Mouse (Mus musculus) kidney, postnatal 0 days (tissue): ENCODE measurements around the gene Pip5k1a. TPM values are rescaled to one million over a fixed set of nuclear protein-coding genes. Genes with fewer than 3 reads are reported as not detected.

Experiments
- ATAC-seq: fragments of 200-750 bp; cut with Nextera tagmentation; replicated peaks from 2 replicates; pipeline ENCODE4 v1.8.0; 2017; ENCODE audit warnings: low read depth, moderate number of reproducible peaks, moderate TSS enrichment, moderate library complexity; ENCODE audit not compliant: low FRiP score
- DNase-seq: peaks from one replicate; pipeline ENCODE4 v3.0.0-alpha.2; 2016; ENCODE audit warnings: low spot score
- H3K27ac ChIP-seq: fragments of 300-500 bp; sonication (generic); 2 replicates; pipeline ENCODE4 v1.5.1; 2014; ENCODE audit warnings: mild to moderate bottlenecking
- H3K27me3 ChIP-seq: fragments of 300-500 bp; sonication (generic); 2 replicates; pipeline ENCODE4 v1.6.1; 2014; ENCODE audit warnings: low read length, mixed read lengths; ENCODE audit not compliant: insufficient read depth
- H3K36me3 ChIP-seq: fragments of 300-500 bp; sonication (generic); 2 replicates; pipeline ENCODE4 v1.6.1; 2014; ENCODE audit warnings: low read length, mixed read lengths; ENCODE audit not compliant: insufficient read depth
- H3K4me1 ChIP-seq: fragments of 300-500 bp; sonication (generic); replicated peaks from 2 replicates; pipeline ENCODE4 v1.6.1; 2014; ENCODE audit warnings: antibody characterized with exemption, low read length, mixed read lengths; ENCODE audit not compliant: insufficient read depth
- H3K4me2 ChIP-seq: fragments of 300-500 bp; sonication (generic); 2 replicates; pipeline ENCODE4 v1.6.1; 2014; ENCODE audit warnings: mild to moderate bottlenecking, low read length, moderate library complexity, mixed read lengths
- H3K4me3 ChIP-seq: fragments of 300-500 bp; sonication (generic); replicated peaks from 2 replicates; pipeline ENCODE4 v1.5.1; 2014; ENCODE audit warnings: low read depth, low read length
- H3K9ac ChIP-seq: fragments of 300-500 bp; sonication (generic); 2 replicates; pipeline ENCODE4 v1.6.1; 2014; ENCODE audit warnings: low read depth, low read length
- H3K9me3 ChIP-seq: fragments of 300-500 bp; sonication (generic); replicated peaks from 2 replicates; pipeline ENCODE4 v1.6.1; 2016; ENCODE audit warnings: low read length, inconsistent platforms, mixed read lengths
- CTCF ChIP-seq: IDR thresholded peaks from 2 replicates; pipeline ENCODE4 v1.5.1; 2016; ENCODE audit warnings: antibody characterized with exemption, low read depth, mild to moderate bottlenecking, moderate library complexity
- WGBS: fragments of 180-500 bp; shearing (Covaris S2); extraction: QIAGEN DNeasy Blood & Tissue Kit; methylation state at CpG from one replicate; pipeline ENCODE4 v1.1.7; 2014; 5-methylcytosine and 5-hydroxymethylcytosine counted together
- polyA plus RNA-seq: library from polyadenylated mRNA; unstranded; fragments of >200 nt; fragmentation: Nextera tagmentation; extraction: Ambion mirVana; gene quantifications from 2 replicates; pipeline ENCODE4 v1.2.1, GENCODE M21; 2015

Pip5k1a gene
- polyA plus RNA-seq, 1 experiment from 2014 or later = 17.8 TPM

DNA sequence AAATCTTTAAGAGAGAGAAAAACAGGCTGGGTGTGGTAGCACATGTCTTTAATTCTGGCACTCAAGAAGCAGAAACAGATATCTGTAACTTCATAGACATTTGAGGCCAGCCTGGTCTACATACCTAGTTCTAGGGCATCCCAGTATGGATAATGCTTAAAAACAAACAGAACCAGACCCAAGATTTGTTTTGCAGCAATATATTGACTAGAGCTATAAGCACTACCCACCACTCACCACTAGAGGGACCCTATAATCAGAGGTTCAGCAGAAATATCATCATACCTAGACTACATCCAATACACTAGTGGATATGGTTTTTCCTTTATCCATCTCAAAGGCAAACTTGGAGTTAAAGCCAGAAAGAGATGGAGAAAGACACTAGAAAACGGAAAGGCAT lies 53.8 kb downstream of the Pip5k1a start:
- peak; percentile 82 for TF ChIP-seq CTCF
- H3K27ac ChIP-seq = no peak overlapping the region
- WGBS = 50% methylated on average over 1 of the region's 1 CpGs
- no peak overlapping the region for H3K9ac ChIP-seq
- no peak overlapping the region for H3K4me2 ChIP-seq
- no peaks in the 10 kb centered on the region for H3K36me3 ChIP-seq
- no peaks in the 10 kb centered on the region for H3K27me3 ChIP-seq
- no peaks in the 10 kb centered on the region for H3K4me1 ChIP-seq
- no peaks in the 10 kb centered on the region for H3K9me3 ChIP-seq
- ATAC-seq (no peak), DNase-seq (peak; percentile 79)
- no peak overlapping the region for H3K4me3 ChIP-seq

DNA sequence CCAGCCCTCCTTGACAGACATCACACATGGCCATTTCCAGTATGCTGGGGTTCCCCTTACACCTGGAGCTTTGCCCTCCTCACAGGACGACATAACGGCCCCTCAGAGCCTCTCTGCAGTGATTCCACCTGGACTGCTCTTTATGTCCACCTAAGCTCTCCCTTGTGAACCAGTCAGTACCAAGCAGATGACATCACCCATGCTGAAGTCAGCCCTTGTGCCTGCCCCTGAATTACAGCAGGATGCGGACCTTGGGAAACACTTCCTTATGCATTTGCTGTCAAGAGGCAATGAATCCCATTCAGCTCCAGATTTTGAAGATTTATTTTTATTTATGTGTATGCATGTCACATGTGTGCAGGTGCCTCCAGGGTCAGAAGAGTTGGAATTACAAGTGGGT lies 58.8 kb downstream of the Pip5k1a start:
- Histone ChIP-seq H3K4me1 (no peaks in the 10 kb centered on the region), H3K4me3 (no peak overlapping the region), H3K9ac (no peak overlapping the region), H3K27me3 (no peaks in the 10 kb centered on the region), H3K36me3 (no peaks in the 10 kb centered on the region), H3K27ac (no peak overlapping the region), H3K9me3 (no peaks in the 10 kb centered on the region), H3K4me2 (no peak overlapping the region)
- WGBS = 57% methylated on average over 3 of the region's 3 CpGs
- no peak for TF ChIP-seq CTCF
- DNase-seq (no peak), ATAC-seq (no peak)

DNA sequence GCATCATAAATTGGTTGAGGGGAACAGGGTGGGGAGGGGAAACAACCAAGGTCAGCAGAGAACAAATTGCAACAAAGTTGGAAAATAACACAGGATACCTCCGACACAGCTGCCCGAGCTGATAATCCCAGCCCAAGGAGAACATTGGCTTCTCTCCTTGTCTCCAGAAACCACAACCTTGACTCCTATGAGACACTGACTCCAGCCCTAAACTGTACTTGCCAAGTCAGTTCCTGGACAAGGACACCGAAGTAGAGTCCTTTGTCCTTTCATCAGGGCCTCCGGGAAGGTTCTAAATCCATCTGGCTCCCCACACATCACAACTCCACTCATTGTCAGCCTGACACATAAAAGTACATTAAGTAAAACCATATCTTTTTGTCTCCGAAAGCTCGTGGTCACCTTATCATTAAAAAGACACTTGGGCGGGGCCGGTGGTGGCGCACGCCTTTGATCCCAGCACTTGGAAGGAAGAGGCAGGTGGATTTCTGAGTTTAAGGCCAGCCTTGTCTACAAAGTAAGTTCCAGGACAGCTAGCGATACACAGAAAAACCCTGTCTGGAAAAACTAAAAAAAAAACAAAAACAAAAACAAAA lies 60.2 kb downstream of the Pip5k1a start:
- no peak overlapping the region for H3K9ac ChIP-seq
- no peak for TF ChIP-seq CTCF
- no peak overlapping the region for H3K4me3 ChIP-seq
- no peak overlapping the region for H3K4me2 ChIP-seq
- WGBS = 87% methylated on average over 11 of the region's 11 CpGs
- H3K36me3 ChIP-seq = no peaks in the 10 kb centered on the region
- no peak for ATAC-seq
- H3K27ac ChIP-seq = no peak overlapping the region
- no peaks in the 10 kb centered on the region for H3K27me3 ChIP-seq
- DNase-seq = no peak
- H3K4me1 ChIP-seq = 0 out of 2 replicates have a peak, but pooled peaks cover under 1% of the 10 kb centered on the region
- no peaks in the 10 kb centered on the region for H3K9me3 ChIP-seq

DNA sequence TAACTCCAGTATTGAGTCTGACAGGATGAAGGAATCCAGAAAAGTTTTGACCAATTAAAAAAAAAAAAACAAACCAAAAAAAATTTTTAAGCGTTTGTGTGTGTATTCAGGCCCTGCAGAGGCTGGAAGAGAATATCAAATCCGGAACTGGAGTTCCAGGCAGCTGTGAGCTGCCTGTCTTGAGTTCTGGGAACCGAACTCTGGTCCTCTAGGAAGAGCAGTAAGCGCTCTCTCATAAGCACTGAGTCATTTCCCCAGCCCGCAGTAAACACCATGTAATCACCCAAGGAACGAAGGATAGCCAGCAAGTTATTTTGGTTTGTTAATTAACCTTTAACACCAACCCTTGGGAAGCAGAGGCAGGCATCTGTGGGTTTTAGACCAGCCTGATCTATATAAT lies 63.5 kb downstream of the Pip5k1a start:
- Histone ChIP-seq H3K4me1 (0 out of 2 replicates have a peak, but pooled peaks cover 5% of the 10 kb centered on the region), H3K9ac (no peak overlapping the region), H3K4me2 (no peak overlapping the region), H3K27me3 (no peaks in the 10 kb centered on the region), H3K4me3 (no peak overlapping the region), H3K9me3 (no peaks in the 10 kb centered on the region), H3K27ac (no peak overlapping the region), H3K36me3 (no peaks in the 10 kb centered on the region)
- DNase-seq (no peak), ATAC-seq (no peak)
- no peak for TF ChIP-seq CTCF
- WGBS = 66% methylated on average over 6 of the region's 6 CpGs

DNA sequence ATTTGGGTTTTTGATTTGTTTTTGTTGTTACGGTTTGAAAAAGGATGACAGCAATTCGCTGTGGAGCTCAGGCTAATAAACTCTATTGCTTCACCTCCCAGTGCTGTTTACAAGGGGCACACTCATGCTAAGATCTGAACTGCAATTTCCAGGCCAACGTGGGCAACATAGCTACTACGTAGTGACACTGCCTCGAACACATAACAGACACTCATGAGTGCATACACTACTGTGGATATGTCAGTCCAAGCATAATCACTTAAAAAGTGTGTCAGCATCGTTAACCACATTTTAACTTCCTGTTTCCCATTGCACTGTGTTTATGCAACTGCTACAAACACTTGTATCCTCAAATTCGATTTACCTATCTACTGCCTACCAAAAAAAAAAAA lies 63.9 kb downstream of the Pip5k1a start:
- peak overlapping the region; percentile 35; the same call in 1 of the 2 replicates for H3K9ac ChIP-seq
- H3K9me3 ChIP-seq = no peaks in the 10 kb centered on the region
- H3K36me3 ChIP-seq = 0 out of 2 replicates have a peak, but pooled peaks cover 2% of the 10 kb centered on the region
- ATAC-seq (peak; percentile 53), DNase-seq (no peak)
- no peaks in the 10 kb centered on the region for H3K27me3 ChIP-seq
- peak overlapping the region; percentile 57 for H3K4me2 ChIP-seq
- H3K4me3 ChIP-seq = peak overlapping the region; percentile 67
- no peak for TF ChIP-seq CTCF
- H3K27ac ChIP-seq = peak overlapping the region; percentile 73; the same call in 1 of the 2 replicates
- H3K4me1 ChIP-seq = 0 out of 2 replicates have a peak, but pooled peaks cover 5% of the 10 kb centered on the region
- WGBS = 16% methylated on average over 7 of the region's 7 CpGs

DNA sequence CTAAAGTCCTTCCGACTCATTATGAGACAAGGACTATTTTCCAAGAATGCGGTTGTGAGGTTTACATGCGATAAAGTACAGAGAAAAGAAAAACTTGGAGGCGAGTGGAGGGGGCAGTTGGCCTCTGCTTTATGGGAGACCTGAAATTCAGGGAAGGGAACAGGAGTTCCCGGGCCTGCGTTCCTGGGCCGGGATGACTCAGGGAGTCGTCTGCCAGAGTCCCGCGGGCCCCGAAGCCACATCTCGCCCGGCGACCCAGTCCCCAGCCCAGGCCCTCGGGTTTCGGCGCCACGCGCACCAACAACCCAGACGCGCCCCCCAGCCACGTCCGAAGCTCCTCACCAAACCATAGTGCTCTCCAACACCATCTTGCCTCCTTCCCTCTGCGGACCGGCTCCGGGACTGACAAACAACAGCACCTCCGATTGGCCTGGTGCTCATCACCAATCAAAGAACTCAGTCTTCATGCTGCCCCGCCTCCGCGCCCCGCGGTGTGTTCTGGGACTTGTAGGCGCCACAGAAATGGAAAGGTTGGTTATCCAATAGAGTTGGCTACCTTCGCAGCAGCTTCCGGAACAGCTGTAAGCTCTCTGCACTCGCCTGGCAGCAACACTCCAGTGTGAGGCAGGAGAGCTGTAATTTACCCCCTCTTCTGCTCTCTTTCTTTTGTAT lies 64.4 kb downstream of the Pip5k1a start, which contains the start of gene Psmd4:
Gene Psmd4 (minus strand): TSS at position 449 of the 672 bp plus-strand sequence.
- WGBS = under 1% methylated on average over 36 of the region's 36 CpGs
- Histone ChIP-seq H3K4me3 (peak within 1 kb of the TSS; percentile 67), H3K9ac (peak within 1 kb of the TSS; percentile 71), H3K36me3 (0 out of 2 replicates have a peak, but pooled peaks cover 2% of the 10 kb centered on the region), H3K4me1 (0 out of 2 replicates have a peak, but pooled peaks cover 5% of the 10 kb centered on the region), H3K4me2 (peak within 1 kb of the TSS; percentile 62), H3K27me3 (no peaks in the 10 kb centered on the region), H3K9me3 (no peaks in the 10 kb centered on the region), H3K27ac (peak within 1 kb of the TSS; percentile 73)
- no peak; the same call in 1 of the 2 replicates for TF ChIP-seq CTCF
- ATAC-seq = peak; percentile 98
- peak; percentile 98 for DNase-seq
